Mouse (Mus musculus) hindlimb bud, embryonic 11.5 days (tissue): ENCODE results near the gene Gm4869.
"Not testable (repeated sequence)": the region's sequence is repeated elsewhere in the genome, so short reads cannot be mapped to it uniquely, and the experiment has no call there.

Source experiments
- DNase-seq: peaks from one replicate; pipeline ENCODE4 v3.0.0-alpha.2; 2012; ENCODE audit warnings: low read depth, low spot score; ENCODE audit errors: extremely low spot score

Gm4869 gene

DNA sequence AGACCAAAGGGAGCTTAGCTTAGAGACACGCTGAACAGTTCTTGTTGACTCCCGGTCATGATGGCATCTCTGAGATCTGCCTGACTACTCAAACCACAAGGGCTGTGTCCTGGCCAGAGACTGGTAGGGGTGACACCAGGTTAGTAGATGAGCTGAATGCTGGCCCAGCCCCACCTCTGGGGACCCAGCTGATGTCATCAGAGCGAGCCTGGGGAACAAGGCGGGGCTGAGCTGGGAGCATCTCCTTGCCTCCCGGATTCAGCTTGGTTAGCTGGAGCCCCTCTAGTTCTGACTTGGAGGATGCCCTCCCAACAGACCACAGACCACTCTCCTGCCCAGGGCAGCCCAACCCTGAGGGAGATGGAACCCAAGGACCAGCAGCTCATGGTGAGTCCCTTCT, at the start of gene Gm4869:
Gene Gm4869 (plus strand): TSS at position 301 of the 400 bp plus-strand sequence.
- DNase-seq: no peak

DNA sequence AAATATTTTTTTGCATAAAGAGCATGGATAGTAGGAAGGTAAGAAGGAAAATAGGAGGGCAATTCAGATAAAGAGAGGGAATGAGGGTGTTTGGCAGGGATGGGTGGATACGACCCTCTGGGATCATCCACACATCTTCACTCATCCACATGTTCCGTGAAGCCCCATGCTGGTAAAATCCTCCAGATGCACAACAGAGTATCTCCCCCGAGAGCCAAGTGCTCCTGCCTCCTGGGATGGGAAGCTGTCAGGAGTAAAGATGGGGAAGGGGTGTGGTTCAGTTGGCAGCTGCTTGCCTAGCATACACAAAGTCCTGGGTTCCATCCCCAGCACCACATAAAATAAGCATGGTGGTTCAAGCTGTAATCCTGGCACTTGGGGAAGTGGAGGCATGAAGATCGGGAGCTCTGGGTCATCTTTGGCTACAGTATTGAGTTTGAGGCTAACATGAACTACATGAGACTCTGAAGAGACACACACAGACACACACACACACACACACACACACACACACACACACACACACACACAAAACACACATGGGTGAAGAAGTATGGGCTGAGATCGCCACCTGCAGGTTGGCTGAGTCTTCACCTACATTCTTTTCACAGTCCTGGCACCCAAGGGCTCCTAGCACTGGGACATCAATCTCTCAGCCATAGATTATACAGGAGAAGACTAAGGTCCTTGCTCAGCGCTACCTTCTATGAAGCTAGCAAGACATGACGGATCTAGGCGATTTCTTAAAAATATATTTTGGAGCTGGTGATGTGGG, 49.1 kb upstream of the Gm4869 start:
- no peak for DNase-seq

DNA sequence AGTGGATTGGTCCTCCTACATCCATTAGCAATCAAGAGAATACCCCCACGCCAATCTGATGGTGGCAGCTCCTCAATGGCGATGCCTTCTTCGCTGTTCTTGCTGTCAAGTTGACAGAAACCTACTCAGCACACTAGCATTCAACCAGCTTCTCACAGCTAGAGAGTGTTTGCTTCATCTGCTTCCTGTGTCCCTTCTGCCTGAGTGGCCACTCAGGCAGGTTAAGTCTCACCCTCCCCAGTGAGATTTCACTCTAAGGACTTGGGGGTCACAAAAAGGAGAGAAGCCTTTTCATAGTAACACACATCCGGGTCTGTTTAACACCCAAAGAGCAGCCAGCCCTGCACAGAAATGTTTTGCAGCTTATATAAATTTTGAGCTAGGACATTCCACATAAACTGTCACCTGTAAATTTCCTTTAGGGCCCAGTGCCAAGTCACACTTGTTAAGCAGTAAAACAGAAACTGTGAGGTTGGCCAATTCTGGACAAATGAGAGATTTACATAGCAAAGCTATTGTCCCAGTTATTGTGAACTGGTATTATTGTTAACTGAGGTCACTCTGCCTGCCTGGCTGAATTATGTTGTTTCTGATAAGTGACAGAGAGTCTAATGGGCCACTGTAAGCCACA, 42.7 kb upstream of the Gm4869 start:
- DNase-seq: no peak

DNA sequence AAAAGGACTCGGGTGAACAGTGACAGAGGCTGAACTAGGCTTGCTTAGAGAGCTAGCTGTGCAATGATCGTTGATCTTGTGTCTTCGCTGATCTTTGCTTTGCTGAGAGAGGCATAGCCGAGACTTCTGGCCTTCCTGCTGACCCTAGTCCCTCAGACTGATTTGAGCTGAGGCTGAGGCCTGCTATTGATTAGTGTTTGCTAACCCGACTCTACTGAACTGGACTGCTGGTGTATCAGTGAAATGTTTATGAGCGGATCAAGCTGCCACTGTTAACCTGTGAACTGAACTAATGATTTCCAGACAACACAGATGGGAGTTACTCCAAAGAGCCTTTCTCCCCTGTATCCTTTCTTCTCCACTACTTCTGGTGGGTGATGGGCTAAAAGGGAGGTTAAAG, 40.3 kb upstream of the Gm4869 start:
- DNase-seq: no peak

DNA sequence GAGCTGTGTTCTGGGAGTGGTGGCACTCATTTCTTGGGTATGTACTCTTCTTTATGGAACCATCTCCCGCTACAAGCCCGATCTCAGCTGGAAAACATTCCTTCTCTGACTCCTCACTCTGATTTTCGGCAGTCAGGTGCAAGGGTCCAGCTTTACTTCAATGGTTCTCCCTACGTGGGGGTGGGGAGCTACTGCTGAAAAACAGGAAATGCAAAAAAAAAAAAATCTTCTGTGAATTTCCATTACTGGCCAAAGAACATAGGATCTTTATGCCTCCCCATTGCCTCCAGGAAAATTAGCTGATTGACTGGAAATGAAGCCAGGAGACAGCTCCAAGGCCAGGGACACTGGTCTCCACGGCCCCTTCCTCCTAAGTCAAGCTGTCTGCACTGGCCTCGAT, 38.8 kb upstream of the Gm4869 start:
- no peak for DNase-seq

DNA sequence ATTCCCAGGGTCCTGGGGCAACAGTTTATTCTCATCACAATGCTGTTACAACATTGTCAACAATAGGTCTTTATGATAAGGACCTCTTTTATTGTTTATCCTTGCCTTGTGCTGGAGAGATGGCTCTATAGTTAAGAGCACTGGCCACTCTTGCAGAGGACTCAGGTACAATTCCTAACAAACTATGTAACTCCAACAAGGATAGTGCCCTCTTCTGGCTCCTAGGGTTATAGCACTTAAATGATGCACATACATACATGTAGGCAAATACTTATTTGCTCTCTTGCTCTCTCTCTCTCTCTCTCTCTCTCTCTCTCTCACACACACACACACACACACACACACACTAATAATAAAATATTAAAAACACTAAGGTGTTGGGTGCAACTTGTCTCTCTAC, 36.6 kb upstream of the Gm4869 start:
- DNase-seq: no peak

DNA sequence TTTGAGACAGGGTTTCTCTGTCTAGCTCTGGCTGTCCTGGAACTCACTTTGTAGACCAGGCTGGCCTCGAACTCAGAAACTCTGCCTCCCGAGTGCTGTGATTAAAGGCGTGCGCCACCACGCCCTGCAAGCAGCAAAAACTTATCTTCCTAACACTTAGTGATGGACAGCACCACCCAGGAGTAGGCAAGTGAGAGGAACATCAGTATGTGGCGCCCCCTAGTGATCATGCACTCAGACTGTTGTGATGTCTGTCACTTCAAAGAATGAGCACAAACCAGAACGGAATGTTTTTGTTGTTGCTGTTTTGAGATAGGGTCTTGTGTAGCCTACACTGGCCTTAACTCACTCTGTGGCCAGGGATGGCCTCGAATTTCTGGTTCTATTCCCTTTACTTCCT, 34.1 kb upstream of the Gm4869 start:
- no peak for DNase-seq

DNA sequence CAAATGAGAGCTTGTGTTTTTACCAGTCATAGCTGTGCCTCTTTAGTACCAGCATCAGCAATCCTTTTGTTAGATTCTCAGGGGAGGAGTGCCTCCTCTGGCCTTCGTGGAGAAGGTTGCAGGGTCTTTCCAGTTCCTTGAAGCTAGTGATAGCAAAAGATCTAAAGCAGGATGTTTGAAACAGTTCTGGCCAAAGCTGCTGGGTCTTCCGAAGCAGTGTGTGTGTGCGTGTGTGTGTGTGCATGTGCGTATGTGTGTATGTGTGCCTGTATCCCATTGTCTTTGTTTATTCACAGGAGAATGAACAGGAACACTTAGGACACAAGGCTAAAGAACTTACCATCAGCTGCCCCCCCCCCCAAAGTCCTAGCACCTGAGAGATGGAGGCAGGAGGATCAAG, 30.8 kb upstream of the Gm4869 start:
- no peak for DNase-seq

DNA sequence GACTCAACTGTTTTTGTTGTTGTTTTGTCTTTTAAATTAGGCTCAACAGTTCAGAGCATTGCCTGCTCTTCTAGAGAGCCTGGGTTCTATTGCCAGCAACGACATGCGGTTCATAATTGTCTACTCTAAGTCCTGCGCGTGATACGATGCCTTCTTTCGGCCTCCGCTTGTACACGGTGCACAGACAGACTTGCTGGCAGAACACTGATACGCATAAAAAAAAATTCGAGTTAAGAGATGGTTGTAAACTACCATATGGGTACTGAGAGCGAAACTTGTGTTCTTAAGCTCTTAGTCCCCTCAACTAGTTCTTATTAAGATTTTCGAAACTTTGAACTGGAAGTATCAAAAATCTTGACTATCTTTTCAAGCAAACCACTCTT, 27.3 kb upstream of the Gm4869 start:
- no peak for DNase-seq

DNA sequence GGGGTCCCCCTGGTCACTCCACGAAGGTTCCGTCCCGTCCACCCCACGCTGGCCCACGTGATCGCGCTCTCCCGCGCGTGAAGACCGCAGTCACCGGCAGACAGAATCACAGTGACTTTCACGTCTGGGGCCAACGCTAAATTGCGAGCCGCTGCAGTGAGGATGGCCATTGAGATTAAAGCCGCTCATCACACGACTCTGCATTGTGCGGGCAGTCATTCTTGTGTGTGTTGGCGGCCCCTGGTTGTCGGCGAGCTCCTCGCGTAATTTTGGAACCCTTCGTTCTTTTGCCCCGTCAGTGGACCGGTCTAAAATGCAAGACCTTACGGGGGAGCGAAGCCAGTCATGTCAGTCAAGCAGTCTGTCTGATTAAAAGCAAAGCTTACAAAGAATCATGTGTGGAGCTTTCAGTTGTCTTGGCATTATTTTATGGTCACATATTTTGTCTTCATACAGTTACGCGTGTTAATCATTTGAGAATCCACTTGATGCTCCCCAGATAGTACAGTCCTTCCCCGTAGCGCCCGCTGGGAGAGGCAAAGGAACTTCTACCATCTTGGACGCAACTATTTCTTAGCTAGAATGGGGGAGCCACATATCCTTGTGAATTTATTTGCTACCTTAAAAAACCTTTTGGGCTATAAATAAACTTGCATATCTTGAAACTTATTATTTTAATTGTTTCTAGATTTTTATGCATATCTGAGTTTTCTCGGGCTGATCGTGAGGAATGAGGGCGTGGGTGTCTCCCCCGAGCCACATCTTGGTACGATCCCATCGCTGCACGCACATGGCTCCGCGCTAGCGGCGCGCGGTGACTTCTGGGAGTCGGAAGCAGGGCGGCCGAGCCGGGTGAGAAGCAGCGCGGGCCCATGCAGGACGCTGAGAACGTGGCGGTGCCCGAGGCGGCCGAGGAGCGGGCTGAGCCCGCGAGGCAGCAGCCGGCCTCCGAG, 26.7 kb upstream of the Gm4869 start, which contains the start of gene Eif3b:
Gene Eif3b (plus strand): TSS at position 840 of the 953 bp plus-strand sequence.
- DNase-seq: peak; percentile 99

DNA sequence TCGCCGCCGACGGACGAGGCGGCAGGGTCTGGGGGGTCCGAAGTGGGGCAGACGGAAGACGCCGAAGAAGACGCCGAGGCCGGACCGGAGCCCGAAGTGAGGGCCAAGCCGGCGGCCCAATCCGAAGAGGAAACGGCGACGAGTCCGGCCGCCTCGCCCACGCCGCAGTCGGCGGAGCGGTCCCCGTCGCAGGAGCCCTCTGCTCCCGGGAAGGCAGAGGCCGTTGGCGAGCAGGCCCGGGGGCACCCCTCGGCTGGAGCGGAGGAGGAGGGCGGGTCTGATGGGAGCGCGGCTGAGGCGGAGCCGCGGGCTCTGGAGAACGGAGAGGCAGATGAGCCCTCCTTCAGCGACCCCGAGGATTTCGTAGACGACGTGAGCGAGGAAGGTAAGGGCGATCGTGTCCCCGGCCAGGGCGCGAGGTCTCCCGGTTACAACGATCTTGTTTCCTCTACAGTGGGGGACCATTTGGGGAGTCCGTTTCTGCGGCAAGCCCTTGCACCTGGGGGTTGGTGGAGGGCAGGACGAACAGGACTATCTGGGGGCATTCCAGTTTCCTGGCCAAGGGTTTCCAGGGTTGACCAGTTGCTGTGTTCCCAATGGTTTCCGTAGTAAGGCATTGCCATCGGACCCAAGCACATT, 25.9 kb upstream of the Gm4869 start:
- no peak for DNase-seq

DNA sequence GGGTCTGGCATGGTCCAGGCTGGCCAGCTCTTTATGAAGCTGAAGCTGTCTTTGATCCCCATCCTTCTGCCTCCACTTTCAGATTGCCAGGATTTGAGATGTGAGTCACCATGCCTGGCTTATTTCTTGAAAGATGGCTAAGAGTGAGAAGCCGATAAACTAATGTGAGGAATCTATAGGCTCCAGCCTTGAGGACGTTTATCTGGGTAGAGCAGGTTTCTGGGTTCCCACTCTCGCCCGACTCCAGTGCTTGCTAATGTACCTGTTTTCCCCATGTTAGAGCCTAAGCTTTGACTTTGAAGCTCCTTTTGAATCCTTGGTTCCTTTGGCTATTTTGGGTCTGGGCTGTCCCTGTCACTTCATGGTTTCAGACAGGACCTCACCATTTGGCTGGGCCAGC, 24.8 kb upstream of the Gm4869 start:
- no peak for DNase-seq

DNA sequence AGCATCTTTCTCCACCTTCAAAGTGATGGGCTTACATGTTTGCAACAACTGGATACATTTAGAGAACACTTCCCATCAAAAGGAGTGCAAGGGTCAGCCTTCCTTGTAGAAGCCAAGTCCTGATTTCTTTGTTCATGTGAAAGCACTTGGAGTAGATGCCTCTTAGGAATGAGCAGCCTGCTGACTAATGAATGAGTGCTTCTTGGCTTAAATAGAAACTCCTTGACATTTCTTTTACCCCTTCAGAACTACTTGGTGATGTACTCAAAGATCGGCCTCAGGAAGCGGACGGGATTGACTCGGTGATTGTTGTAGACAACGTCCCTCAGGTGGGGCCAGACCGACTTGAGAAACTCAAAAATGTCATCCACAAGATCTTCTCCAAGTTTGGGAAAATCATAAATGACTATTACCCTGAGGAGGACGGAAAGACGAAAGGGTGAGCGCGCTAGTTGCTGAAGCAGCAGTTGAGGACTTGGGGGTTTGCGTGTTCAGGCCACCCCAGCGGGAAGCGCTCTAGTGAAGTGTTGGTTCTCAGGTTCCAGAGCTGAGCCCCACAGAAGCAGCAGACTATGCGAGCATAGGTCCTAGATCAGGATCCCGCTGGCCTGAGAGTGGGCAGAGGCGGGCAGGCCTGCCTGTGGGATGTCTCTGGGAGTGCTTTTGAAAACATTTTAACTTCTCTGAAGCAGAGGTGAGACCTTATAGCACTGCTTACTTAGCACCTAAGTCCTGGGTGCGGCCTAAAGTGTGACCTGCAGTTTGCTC, 20.2 kb upstream of the Gm4869 start:
- DNase-seq: no peak

DNA sequence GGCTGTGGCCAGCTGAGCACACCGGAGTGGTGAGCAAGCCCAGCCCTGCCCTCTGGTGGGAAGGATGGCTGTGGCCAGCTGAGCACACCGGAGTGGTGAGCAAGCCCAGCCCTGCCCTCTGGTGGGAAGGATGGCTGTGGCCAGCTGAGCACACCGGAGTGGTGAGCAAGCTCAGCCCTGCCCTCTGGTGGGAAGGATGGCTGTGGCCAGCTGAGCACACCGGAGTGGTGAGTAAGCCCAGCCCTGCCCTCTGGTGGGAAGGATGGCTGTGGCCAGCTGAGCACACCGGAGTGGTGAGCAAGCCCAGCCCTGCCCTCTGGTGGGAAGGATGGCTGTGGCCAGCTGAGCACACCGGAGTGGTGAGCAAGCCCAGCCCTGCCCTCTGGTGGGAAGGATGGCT, 6.3 kb upstream of the Gm4869 start:
- not testable (repeated sequence) for DNase-seq

DNA sequence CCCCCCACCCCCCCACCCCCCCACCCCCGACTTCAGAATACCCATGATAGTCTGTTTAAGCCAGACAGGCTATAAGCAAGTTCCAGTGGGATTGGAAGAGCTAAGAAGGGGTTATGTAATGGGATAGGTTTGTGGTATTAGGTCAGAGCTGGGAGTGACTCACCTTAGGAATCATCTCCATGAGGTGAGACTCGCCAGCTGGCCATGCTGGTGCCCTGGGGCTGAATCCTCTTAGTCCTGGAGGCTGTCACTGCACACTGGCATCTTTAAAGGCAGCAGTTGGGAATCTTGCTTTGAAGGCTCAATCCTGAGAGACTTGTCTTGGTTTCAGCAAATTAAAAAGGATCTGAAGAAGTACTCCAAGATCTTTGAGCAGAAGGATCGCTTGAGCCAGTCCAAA, 4.0 kb upstream of the Gm4869 start:
- DNase-seq: no peak

DNA sequence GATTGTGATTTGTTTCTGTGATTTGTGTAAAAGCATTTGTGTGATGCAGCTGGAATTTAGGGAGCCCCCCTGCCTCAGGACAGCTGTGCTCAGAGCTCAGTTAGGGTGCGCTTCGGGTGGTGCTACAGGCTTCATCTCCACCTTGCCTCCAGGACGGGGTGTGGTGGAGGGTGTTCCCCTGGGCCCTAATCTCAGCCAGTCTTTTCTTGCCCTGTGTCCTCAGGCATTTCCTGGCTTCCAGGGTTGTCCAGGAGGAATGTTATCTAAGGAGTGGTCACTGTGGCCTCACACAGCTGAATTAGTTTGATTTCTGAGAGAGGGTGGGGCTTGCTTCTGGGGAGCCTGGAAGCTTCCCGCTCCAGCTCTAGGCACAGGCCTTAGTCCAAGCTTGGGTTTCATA, 1.4 kb upstream of the Gm4869 start:
- no peak for DNase-seq

DNA sequence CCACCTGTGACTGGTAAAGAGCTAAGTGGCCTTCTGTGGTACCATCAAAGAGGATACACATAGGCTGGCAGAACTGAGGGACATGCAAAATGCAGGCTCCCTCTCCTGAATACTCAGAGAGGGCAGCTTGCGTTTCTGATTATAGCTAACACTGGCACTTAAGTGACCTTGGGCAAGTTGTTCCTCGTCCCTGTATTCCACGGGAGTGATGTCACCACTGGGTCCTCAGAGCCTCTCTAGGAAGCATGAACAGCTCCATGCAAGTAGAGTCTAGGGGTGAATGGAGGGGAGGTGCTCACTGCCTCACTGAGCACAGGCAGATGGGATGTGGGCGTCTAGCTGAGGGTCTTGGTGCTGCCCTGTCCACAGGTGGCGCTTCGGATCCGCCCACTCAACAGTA, 609 bp downstream of the Gm4869 start:
- no peak for DNase-seq

DNA sequence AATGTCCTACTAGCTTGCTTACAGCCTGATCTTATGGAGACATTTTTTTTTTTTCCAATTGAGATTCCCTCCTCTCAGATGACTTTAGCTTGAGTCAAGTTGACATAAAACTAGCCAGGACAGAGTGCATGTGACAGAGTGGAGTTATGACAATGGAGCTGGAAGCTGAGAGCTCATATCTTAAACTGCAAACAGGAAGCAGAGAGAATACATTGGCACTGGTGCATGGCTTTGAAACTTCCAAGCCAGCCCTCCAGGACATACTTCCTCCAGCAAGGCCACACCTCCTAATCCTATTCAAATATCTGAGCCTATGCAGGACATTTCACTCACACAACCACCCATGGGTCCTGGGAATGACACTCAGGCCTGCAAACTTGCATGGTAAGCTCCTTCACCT, 9.0 kb downstream of the Gm4869 start:
- DNase-seq: no peak

DNA sequence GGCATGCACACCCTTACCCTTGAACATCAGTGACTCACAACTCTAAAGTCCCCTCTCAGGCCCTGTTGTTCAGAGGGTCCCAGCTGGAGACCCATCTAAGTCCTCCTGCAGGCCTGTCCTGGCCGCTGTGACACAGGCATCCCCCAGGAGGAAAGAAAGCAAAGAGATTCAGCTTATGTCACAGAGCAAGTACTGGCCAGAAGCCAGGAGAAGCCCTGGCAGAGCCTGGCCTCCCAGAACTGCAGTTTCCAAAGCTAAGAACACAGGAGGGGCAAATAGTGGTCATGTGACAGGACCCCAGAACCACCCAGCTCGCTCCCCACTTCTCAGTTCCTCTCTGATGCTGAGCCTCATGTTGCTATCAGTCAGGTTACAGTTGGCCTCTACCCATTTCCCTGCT, 10.0 kb downstream of the Gm4869 start:
- no peak for DNase-seq

DNA sequence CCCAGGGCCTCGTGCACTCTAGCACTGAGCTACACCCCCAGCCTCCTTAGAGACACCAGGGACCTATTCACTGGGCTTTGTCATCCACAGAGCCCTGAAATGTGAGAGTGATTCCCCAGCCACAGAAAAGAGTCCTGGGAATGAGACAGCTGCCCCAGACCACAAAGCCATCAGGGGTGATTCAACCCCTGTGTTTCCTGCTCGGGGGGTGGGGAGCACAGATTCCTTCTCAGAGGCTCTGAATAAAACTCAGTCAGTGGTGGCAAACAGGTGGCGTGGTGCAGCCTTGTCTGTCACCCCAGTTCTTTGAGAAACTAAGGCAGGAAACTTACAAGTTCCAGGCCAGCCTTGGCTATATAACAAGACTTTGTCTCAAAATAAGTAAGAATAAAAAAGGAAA, 16.0 kb downstream of the Gm4869 start:
- no peak for DNase-seq
